Mouse (Mus musculus): ENCODE measurements around the gene Maf. TPM values are rescaled to one million over a fixed set of nuclear protein-coding genes. Genes with fewer than 3 reads are reported as not detected.

Maf gene
- total and polyA plus RNA-seq, 2 experiments from 2014 or later: 1.4 to 4.7 TPM

- DNase-seq (ENCODE audit: low spot score): no peak
- no peak overlapping the region for H3K27ac ChIP-seq (ENCODE audit: low read depth)
- WGBS: 73% methylated on average over 11 of the region's 11 CpGs
- peaks cover 13% of the 10 kb centered on the region; the same call in 1 of the 2 replicates for H3K27me3 ChIP-seq (ENCODE audit: control insufficient read depth, insufficient read depth, low read length)
- ATAC-seq (ENCODE audit: insufficient read depth, low read depth): no peak
- H3K4me2 ChIP-seq (ENCODE audit: low read depth, low read length): no peak overlapping the region
- H3K36me3 ChIP-seq (replicated peaks; ENCODE audit: control insufficient read depth, insufficient read depth, low read length): no peaks in the 10 kb centered on the region
- H3K9ac ChIP-seq (replicated peaks; ENCODE audit: low read depth, low read length): no peak overlapping the region
- no peak for TF ChIP-seq CTCF (IDR thresholded peaks at IDR 0.05; ENCODE audit: low read depth)
- TF ChIP-seq EP300 (IDR thresholded peaks at IDR 0.05; ENCODE audit: low read depth): no peak
- no peaks in the 10 kb centered on the region for H3K9me3 ChIP-seq (replicated peaks; ENCODE audit: control insufficient read depth, low read length)
- H3K4me1 ChIP-seq (ENCODE audit: control insufficient read depth, insufficient read depth): 0 out of 2 replicates have a peak, but pooled peaks cover 4% of the 10 kb centered on the region
- no peak overlapping the region for H3K4me3 ChIP-seq (ENCODE audit: low read depth, low read length)
Observed at GRCm38 (mm10) chr8:115711106-115711505, 3.5 kb upstream of the Maf start.

GRCm38 (mm10) chr8:115709931-115710330 is 2.3 kb upstream of the Maf start:
- ATAC-seq (ENCODE audit: insufficient read depth, low read depth) (no peak), DNase-seq (ENCODE audit: low spot score) (no peak)
- Histone ChIP-seq H3K4me3 (ENCODE audit: low read depth, low read length) (no peak overlapping the region), H3K27ac (ENCODE audit: low read depth) (no peak overlapping the region), H3K9me3 (replicated peaks; ENCODE audit: control insufficient read depth, low read length) (no peaks in the 10 kb centered on the region), H3K27me3 (ENCODE audit: control insufficient read depth, insufficient read depth, low read length) (peaks cover 13% of the 10 kb centered on the region; the same call in 1 of the 2 replicates), H3K9ac (replicated peaks; ENCODE audit: low read depth, low read length) (no peak overlapping the region), H3K4me1 (ENCODE audit: control insufficient read depth, insufficient read depth) (0 out of 2 replicates have a peak, but pooled peaks cover 4% of the 10 kb centered on the region), H3K4me2 (ENCODE audit: low read depth, low read length) (no peak overlapping the region), H3K36me3 (replicated peaks; ENCODE audit: control insufficient read depth, insufficient read depth, low read length) (no peaks in the 10 kb centered on the region)
- TF ChIP-seq EP300 (IDR thresholded peaks at IDR 0.05; ENCODE audit: low read depth) (no peak), CTCF (IDR thresholded peaks at IDR 0.05; ENCODE audit: low read depth) (no peak)
- whole genome bisulfite sequencing: 58% methylated on average over 8 of the region's 8 CpGs

GRCm38 (mm10) chr8:115708936-115709780 is 1.6 kb upstream of the Maf start:
- H3K9me3 ChIP-seq (replicated peaks; ENCODE audit: control insufficient read depth, low read length): no peaks in the 10 kb centered on the region
- H3K27me3 ChIP-seq (ENCODE audit: control insufficient read depth, insufficient read depth, low read length): peaks cover 13% of the 10 kb centered on the region; the same call in 1 of the 2 replicates
- no peak overlapping the region for H3K9ac ChIP-seq (replicated peaks; ENCODE audit: low read depth, low read length)
- H3K4me2 ChIP-seq (ENCODE audit: low read depth, low read length): peak overlapping the region; percentile 92
- 0 out of 2 replicates have a peak, but pooled peaks cover 4% of the 10 kb centered on the region for H3K4me1 ChIP-seq (ENCODE audit: control insufficient read depth, insufficient read depth)
- no peaks in the 10 kb centered on the region for H3K36me3 ChIP-seq (replicated peaks; ENCODE audit: control insufficient read depth, insufficient read depth, low read length)
- no peak for TF ChIP-seq EP300 (IDR thresholded peaks at IDR 0.05; ENCODE audit: low read depth)
- TF ChIP-seq CTCF (IDR thresholded peaks at IDR 0.05; ENCODE audit: low read depth): peak; percentile 72
- H3K27ac ChIP-seq (ENCODE audit: low read depth): no peak overlapping the region
- ATAC-seq (ENCODE audit: insufficient read depth, low read depth): no peak
- 3% methylated on average over 19 of the region's 19 CpGs for WGBS
- peak overlapping the region; percentile 62 for H3K4me3 ChIP-seq (ENCODE audit: low read depth, low read length)
- peak; percentile 75 for DNase-seq (ENCODE audit: low spot score)

GRCm38 (mm10) chr8:115706861-115707730 is 498 bp downstream of the Maf start:
- Histone ChIP-seq H3K4me1 (ENCODE audit: control insufficient read depth, insufficient read depth) (0 out of 2 replicates have a peak, but pooled peaks cover 4% of the 10 kb centered on the region), H3K4me2 (ENCODE audit: low read depth, low read length) (peak overlapping the region; percentile 92), H3K9ac (replicated peaks; ENCODE audit: low read depth, low read length) (peak overlapping the region; percentile 11), H3K27me3 (ENCODE audit: control insufficient read depth, insufficient read depth, low read length) (0 out of 2 replicates have a peak, but pooled peaks cover 4% of the 10 kb centered on the region), H3K27ac (ENCODE audit: low read depth) (peak overlapping the region; percentile 63), H3K4me3 (ENCODE audit: low read depth, low read length) (peak overlapping the region; percentile 62), H3K36me3 (replicated peaks; ENCODE audit: control insufficient read depth, insufficient read depth, low read length) (no peaks in the 10 kb centered on the region), H3K9me3 (replicated peaks; ENCODE audit: control insufficient read depth, low read length) (no peaks in the 10 kb centered on the region)
- DNase-seq (ENCODE audit: low spot score) (peak; percentile 57), ATAC-seq (ENCODE audit: insufficient read depth, low read depth) (peak; percentile 84)
- TF ChIP-seq EP300 (IDR thresholded peaks at IDR 0.05; ENCODE audit: low read depth): no peak
- TF ChIP-seq CTCF (IDR thresholded peaks at IDR 0.05; ENCODE audit: low read depth): no peak
- under 1% methylated on average over 53 of the region's 76 CpGs for WGBS

- H3K9ac ChIP-seq (replicated peaks; ENCODE audit: low read depth, low read length): peak overlapping the region; percentile 11
- H3K9me3 ChIP-seq (replicated peaks; ENCODE audit: control insufficient read depth, low read length): no peaks in the 10 kb centered on the region
- H3K27me3 ChIP-seq (ENCODE audit: control insufficient read depth, insufficient read depth, low read length): 0 out of 2 replicates have a peak, but pooled peaks cover 4% of the 10 kb centered on the region
- DNase-seq (ENCODE audit: low spot score): no peak
- peak overlapping the region; percentile 62 for H3K4me3 ChIP-seq (ENCODE audit: low read depth, low read length)
- H3K27ac ChIP-seq (ENCODE audit: low read depth): peak overlapping the region; percentile 63
- 0% methylated on average over 38 of the region's 39 CpGs for WGBS
- peak overlapping the region; percentile 92 for H3K4me2 ChIP-seq (ENCODE audit: low read depth, low read length)
- H3K36me3 ChIP-seq (replicated peaks; ENCODE audit: control insufficient read depth, insufficient read depth, low read length): no peaks in the 10 kb centered on the region
- 0 out of 2 replicates have a peak, but pooled peaks cover 4% of the 10 kb centered on the region for H3K4me1 ChIP-seq (ENCODE audit: control insufficient read depth, insufficient read depth)
- ATAC-seq (ENCODE audit: insufficient read depth, low read depth): 0 out of 2 replicates have a peak, but pooled peaks have one; percentile 8
- TF ChIP-seq CTCF (IDR thresholded peaks at IDR 0.05; ENCODE audit: low read depth) (no peak), EP300 (IDR thresholded peaks at IDR 0.05; ENCODE audit: low read depth) (no peak)
Observed at GRCm38 (mm10) chr8:115706411-115706860, 1.2 kb downstream of the Maf start.

Data from heart, postnatal 0 days (tissue).